Mouse (Mus musculus): ENCODE measurements at regions not wholly inside any gene's neighbourhood (a gene's known extent, or its start where the extent isn't known, plus 50 kb on each side); places are given as distances from the start of the nearest gene placed in this dataset.

DNA sequence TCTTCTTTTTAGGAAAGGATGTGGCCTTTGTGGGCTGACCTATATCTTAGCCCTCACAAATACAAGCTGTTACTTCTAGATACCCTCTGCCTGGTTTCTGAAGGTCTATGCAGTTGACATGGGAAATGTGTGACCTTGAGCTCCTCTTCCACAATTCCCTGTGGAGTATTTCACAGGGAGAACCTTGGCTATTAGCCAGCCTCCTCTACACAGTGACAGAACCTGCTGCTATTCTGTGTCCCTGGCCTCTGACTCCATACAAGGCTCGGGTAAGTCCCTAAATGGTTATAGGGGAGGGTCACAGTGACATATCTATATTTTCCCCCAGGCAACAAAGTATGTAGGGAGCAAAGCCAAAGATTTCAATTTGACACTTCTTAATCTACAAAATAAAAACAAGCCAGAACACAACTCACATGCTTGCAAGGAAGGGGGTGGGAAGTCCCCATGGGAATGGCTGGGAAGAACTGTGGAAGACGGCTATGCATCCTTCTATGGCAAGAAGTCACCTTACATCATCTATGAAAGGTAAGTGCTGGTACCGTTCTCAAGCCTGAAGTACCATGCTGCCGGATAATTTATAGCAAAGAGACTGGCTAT, 221.2 kb upstream of the Id2 start:
- TF ChIP-seq POLR2A (IDR thresholded peaks at IDR 0.05; ENCODE audit: borderline replicate concordance, insufficient read depth, low read length) (no peak), CTCF (IDR thresholded peaks at IDR 0.05; ENCODE audit: borderline replicate concordance, insufficient read depth, low read depth, low read length) (no peak)
